Mouse (Mus musculus) granulocyte monocyte progenitor cell, adult 5-6 weeks (primary cell): ENCODE measurements at regions not wholly inside any gene's neighbourhood (a gene's known extent, or its start where the extent isn't known, plus 50 kb on each side); places are given as distances from the start of the nearest gene placed in this dataset.

Source experiments
- ATAC-seq: replicated peaks from 2 replicates; pipeline ENCODE4 v1.8.0; 2016; ENCODE audit warnings: mild to moderate bottlenecking, moderate TSS enrichment, inconsistent platforms; ENCODE audit not compliant: poor library complexity, severe bottlenecking

- no peak for ATAC-seq
Measured at GRCm38 (mm10) chr1:187556718-187557117, 51.9 kb upstream of the Esrrg start.
